Mouse (Mus musculus) limb, embryonic 14.5 days (tissue): ENCODE data around the gene Tcp11l2. TPM values are rescaled to one million over a fixed set of nuclear protein-coding genes. Genes with fewer than 3 reads are reported as not detected.

ENCODE experiments used
- ATAC-seq: fragments of 200-750 bp; cut with Nextera tagmentation; 2 replicates; pipeline ENCODE4 v1.8.0; 2017; ENCODE audit warnings: low read depth, moderate number of reproducible peaks, moderate TSS enrichment; ENCODE audit not compliant: low FRiP score
- DNase-seq: peaks from one replicate; pipeline ENCODE4 v3.0.0-alpha.2; 2015; ENCODE audit warnings: low spot score
- H3K27ac ChIP-seq: fragments of 300-500 bp; sonication (generic); replicated peaks from 2 replicates; pipeline ENCODE4 v1.5.1; 2014; ENCODE audit warnings: low read depth, mild to moderate bottlenecking, low read length, moderate library complexity, mixed read lengths
- H3K27me3 ChIP-seq: fragments of 300-500 bp; sonication (generic); 2 replicates; pipeline ENCODE4 v1.6.1; 2014; ENCODE audit warnings: low read length, mixed read lengths; ENCODE audit not compliant: control insufficient read depth, insufficient read depth
- H3K36me3 ChIP-seq: fragments of 300-500 bp; sonication (generic); 2 replicates; pipeline ENCODE4 v1.6.1; 2014; ENCODE audit warnings: mild to moderate bottlenecking, low read length, moderate library complexity, mixed read lengths; ENCODE audit not compliant: control insufficient read depth, insufficient read depth
- H3K4me1 ChIP-seq: fragments of 300-500 bp; sonication (generic); 2 replicates; pipeline ENCODE4 v1.6.1; 2014; ENCODE audit warnings: antibody characterized with exemption, low read length, mixed read lengths; ENCODE audit not compliant: control insufficient read depth, insufficient read depth
- H3K4me2 ChIP-seq: fragments of 300-500 bp; sonication (generic); replicated peaks from 2 replicates; pipeline ENCODE4 v1.6.1; 2014; ENCODE audit warnings: low read depth, mild to moderate bottlenecking, low read length, moderate library complexity; ENCODE audit not compliant: severe bottlenecking
- H3K4me3 ChIP-seq: fragments of 300-500 bp; sonication (generic); replicated peaks from 2 replicates; pipeline ENCODE4 v1.5.1; 2014; ENCODE audit warnings: low read length
- H3K9ac ChIP-seq: fragments of 300-500 bp; sonication (generic); 2 replicates; pipeline ENCODE4 v1.6.1; 2014; ENCODE audit warnings: mild to moderate bottlenecking, low read depth, low read length, moderate library complexity; ENCODE audit not compliant: severe bottlenecking
- H3K9me3 ChIP-seq: fragments of 300-500 bp; sonication (generic); 2 replicates; pipeline ENCODE4 v1.6.1; 2016; ENCODE audit warnings: low read length; ENCODE audit not compliant: control insufficient read depth
- POLR2A ChIP-seq: fragments of 200-500 bp; IDR thresholded peaks from 2 replicates; pipeline ENCODE4 v1.8.0; 2012; ENCODE audit warnings: inconsistent platforms, mild to moderate bottlenecking, moderate library complexity, borderline replicate concordance; ENCODE audit not compliant: insufficient read depth, insufficient read length; ENCODE audit errors: extremely low read depth
- WGBS: fragments of 180-500 bp; shearing (Covaris S2); extraction: QIAGEN DNeasy Blood & Tissue Kit; methylation state at CpG from one replicate; pipeline ENCODE4 v1.1.7; 2014; 5-methylcytosine and 5-hydroxymethylcytosine counted together
- polyA plus RNA-seq, 2 experiments: library from polyadenylated mRNA; depleted of rRNA in 1 of 2; stranded (reverse) in 1 of 2; unstranded in 1 of 2; fragments of >200 nt; fragmentation: Nextera tagmentation in 1 of 2; extraction: Ambion mirVana in 1 of 2; gene quantifications; 2 replicates each; pipeline versions ENCODE4 v1.2.1 to v1.2.3; 2012 to 2014

Tcp11l2 gene
- polyA plus RNA-seq, 2 experiments = 15.8 to 20.0 TPM

GRCm38 (mm10) chr10:84608361-84608760 is 31.9 kb downstream of the Tcp11l2 start:
- TF ChIP-seq POLR2A = no peak
- no peak for ATAC-seq
- WGBS = 80% methylated on average over 3 of the region's 3 CpGs

GRCm38 (mm10) chr10:84610324-84610723 is 33.9 kb downstream of the Tcp11l2 start:
- no peaks in the 10 kb centered on the region for H3K27me3 ChIP-seq
- peaks cover 7% of the 10 kb centered on the region for H3K36me3 ChIP-seq
- H3K27ac ChIP-seq = no peak overlapping the region
- H3K4me3 ChIP-seq = no peak overlapping the region
- ATAC-seq (no peak), DNase-seq (no peak)
- H3K4me1 ChIP-seq = no peaks in the 10 kb centered on the region
- H3K9me3 ChIP-seq = no peaks in the 10 kb centered on the region
- no peak overlapping the region for H3K9ac ChIP-seq
- no peak for TF ChIP-seq POLR2A
- H3K4me2 ChIP-seq = no peak overlapping the region
- 18% methylated on average over 4 of the region's 4 CpGs for WGBS

More at GRCm38 (mm10) chr10:84608361-84608760, 31.9 kb downstream of the Tcp11l2 start:
- DNase-seq = no peak
- H3K27me3 ChIP-seq = no peaks in the 10 kb centered on the region
- no peak overlapping the region for H3K4me2 ChIP-seq
- H3K9me3 ChIP-seq = no peaks in the 10 kb centered on the region
- H3K4me1 ChIP-seq = no peaks in the 10 kb centered on the region
- no peak overlapping the region for H3K27ac ChIP-seq
- no peak overlapping the region for H3K9ac ChIP-seq
- no peak overlapping the region for H3K4me3 ChIP-seq
- H3K36me3 ChIP-seq = peaks cover 4% of the 10 kb centered on the region; the same call in 1 of the 2 replicates

GRCm38 (mm10) chr10:84610783-84611182 is 34.4 kb downstream of the Tcp11l2 start:
- peaks cover 7% of the 10 kb centered on the region for H3K36me3 ChIP-seq
- no peak overlapping the region for H3K27ac ChIP-seq
- no peak for TF ChIP-seq POLR2A
- H3K4me3 ChIP-seq = no peak overlapping the region
- DNase-seq (no peak), ATAC-seq (no peak)
- H3K9me3 ChIP-seq = no peaks in the 10 kb centered on the region
- no peak overlapping the region for H3K9ac ChIP-seq
- H3K4me2 ChIP-seq = no peak overlapping the region
- no peaks in the 10 kb centered on the region for H3K4me1 ChIP-seq
- WGBS = 73% methylated on average over 3 of the region's 3 CpGs
- no peaks in the 10 kb centered on the region for H3K27me3 ChIP-seq

GRCm38 (mm10) chr10:84611664-84612063 is 35.2 kb downstream of the Tcp11l2 start:
- H3K4me3 ChIP-seq = no peak overlapping the region
- H3K4me2 ChIP-seq = no peak overlapping the region
- no peak overlapping the region for H3K9ac ChIP-seq
- no peaks in the 10 kb centered on the region for H3K4me1 ChIP-seq
- H3K36me3 ChIP-seq = peaks cover 7% of the 10 kb centered on the region; the same call in 1 of the 2 replicates
- H3K9me3 ChIP-seq = no peaks in the 10 kb centered on the region
- no peaks in the 10 kb centered on the region for H3K27me3 ChIP-seq
- H3K27ac ChIP-seq = no peak overlapping the region
- TF ChIP-seq POLR2A = no peak
- DNase-seq = no peak
- ATAC-seq = no peak
- 68% methylated on average over 3 of the region's 3 CpGs for WGBS

- no peak for DNase-seq
- 90% methylated on average over 2 of the region's 2 CpGs for WGBS
- H3K9me3 ChIP-seq = no peaks in the 10 kb centered on the region
- no peak overlapping the region for H3K27ac ChIP-seq
- no peaks in the 10 kb centered on the region for H3K27me3 ChIP-seq
- no peak for TF ChIP-seq POLR2A
- no peak overlapping the region for H3K9ac ChIP-seq
- no peak for ATAC-seq
- no peaks in the 10 kb centered on the region for H3K4me1 ChIP-seq
- no peak overlapping the region for H3K4me2 ChIP-seq
- peaks cover 7% of the 10 kb centered on the region; the same call in 1 of the 2 replicates for H3K36me3 ChIP-seq
- no peak overlapping the region for H3K4me3 ChIP-seq
These were observed 35.9 kb downstream of the Tcp11l2 start for GRCm38 (mm10) chr10:84612281-84612680.

GRCm38 (mm10) chr10:84613366-84613765 is 36.9 kb downstream of the Tcp11l2 start:
- Histone ChIP-seq H3K27me3 (no peaks in the 10 kb centered on the region), H3K9ac (no peak overlapping the region), H3K27ac (no peak overlapping the region), H3K4me2 (no peak overlapping the region), H3K4me3 (no peak overlapping the region), H3K4me1 (no peaks in the 10 kb centered on the region), H3K9me3 (no peaks in the 10 kb centered on the region), H3K36me3 (peaks cover 7% of the 10 kb centered on the region; the same call in 1 of the 2 replicates)
- TF ChIP-seq POLR2A = no peak
- no peak for ATAC-seq
- no peak for DNase-seq
- WGBS = 84% methylated on average over 8 of the region's 8 CpGs
